Mouse (Mus musculus) midbrain, postnatal 0 days (tissue): ENCODE data around the gene Trp53bp1. TPM values are rescaled to one million over a fixed set of nuclear protein-coding genes. Genes with fewer than 3 reads are reported as not detected.

ENCODE experiments used
- ATAC-seq: fragments of 200-750 bp; cut with Nextera tagmentation; 2 replicates; pipeline ENCODE4 v1.8.0; 2017; ENCODE audit warnings: moderate number of reproducible peaks, mild to moderate bottlenecking, moderate TSS enrichment, moderate library complexity; ENCODE audit not compliant: low FRiP score
- DNase-seq: peaks from one replicate; pipeline ENCODE4 v3.0.0-alpha.2; 2015; ENCODE audit warnings: low spot score
- H3K27ac ChIP-seq: fragments of 300-500 bp; sonication (generic); 2 replicates; pipeline ENCODE4 v1.5.1; 2014; ENCODE audit warnings: low read depth, mild to moderate bottlenecking, low read length, mixed read lengths
- H3K27me3 ChIP-seq: fragments of 300-500 bp; sonication (generic); 2 replicates; pipeline ENCODE4 v1.6.1; 2014; ENCODE audit warnings: low read length, control low read depth, mixed read lengths; ENCODE audit not compliant: insufficient read depth
- H3K36me3 ChIP-seq: fragments of 300-500 bp; sonication (generic); 2 replicates; pipeline ENCODE4 v1.6.1; 2014; ENCODE audit warnings: low read length, control low read depth, mixed read lengths; ENCODE audit not compliant: insufficient read depth
- H3K4me1 ChIP-seq: fragments of 300-500 bp; sonication (generic); 2 replicates; pipeline ENCODE4 v1.6.1; 2014; ENCODE audit warnings: mild to moderate bottlenecking, control low read depth, antibody characterized with exemption, low read length, mixed read lengths; ENCODE audit not compliant: insufficient read depth
- H3K4me2 ChIP-seq: fragments of 300-500 bp; sonication (generic); 2 replicates; pipeline ENCODE4 v1.6.1; 2014; ENCODE audit warnings: low read depth, mild to moderate bottlenecking, low read length, mixed read lengths; ENCODE audit not compliant: poor library complexity, severe bottlenecking
- H3K4me3 ChIP-seq: fragments of 300-500 bp; sonication (generic); 2 replicates; pipeline ENCODE4 v1.5.1; 2014; ENCODE audit warnings: low read depth, mild to moderate bottlenecking, low read length, moderate library complexity
- H3K9ac ChIP-seq: fragments of 300-500 bp; sonication (generic); replicated peaks from 2 replicates; pipeline ENCODE4 v1.6.1; 2014; ENCODE audit warnings: mild to moderate bottlenecking, low read length, moderate library complexity, mixed read lengths; ENCODE audit not compliant: poor library complexity, severe bottlenecking
- H3K9me3 ChIP-seq: fragments of 300-500 bp; sonication (generic); 2 replicates; pipeline ENCODE4 v1.6.1; 2016; ENCODE audit warnings: low read length, control low read depth
- CTCF ChIP-seq: IDR thresholded peaks from 2 replicates; pipeline ENCODE4 v1.5.1; 2016; ENCODE audit warnings: antibody characterized with exemption, mild to moderate bottlenecking
- WGBS: fragments of 180-500 bp; shearing (Covaris S2); extraction: QIAGEN DNeasy Blood & Tissue Kit; methylation state at CpG from one replicate; pipeline ENCODE4 v1.1.7; 2014; 5-methylcytosine and 5-hydroxymethylcytosine counted together
- polyA plus RNA-seq: library from polyadenylated mRNA; unstranded; fragments of >200 nt; fragmentation: Nextera tagmentation; extraction: Ambion mirVana; gene quantifications from 2 replicates; pipeline ENCODE4 v1.2.1, GENCODE M21; 2015
- total RNA-seq: library from RNA; depleted of rRNA; stranded (reverse); fragments of >200 nt; gene quantifications from 2 replicates; pipeline ENCODE4 v1.2.3, GENCODE M21; 2014; rRNA removed

Trp53bp1 gene
- total RNA-seq (262 and 292 TPM in 2 replicates), polyA plus RNA-seq (90.3 and 93.3 TPM in 2 replicates)

- ATAC-seq: peak; percentile 99
- under 1% methylated on average over 37 of the region's 37 CpGs for WGBS
These were observed at the start of gene Trp53bp1 for GRCm38 (mm10) chr2:121271236-121271927. Gene Trp53bp1, minus strand, starts transcription at chr2:121271407.

GRCm38 (mm10) chr2:121316278-121316677 is 45.1 kb upstream of the Trp53bp1 start:
- no peak for TF ChIP-seq CTCF
- ATAC-seq: no peak
- no peak for DNase-seq

More at GRCm38 (mm10) chr2:121271236-121271927, at the start of gene Trp53bp1:
- Histone ChIP-seq H3K4me1 (peaks cover 18% of the 10 kb centered on the region), H3K27me3 (no peaks in the 10 kb centered on the region), H3K36me3 (peaks cover 9% of the 10 kb centered on the region), H3K4me3 (peak within 1 kb of the TSS; percentile 61), H3K9ac (peak within 1 kb of the TSS; percentile 90), H3K9me3 (no peaks in the 10 kb centered on the region), H3K4me2 (peak within 1 kb of the TSS; percentile 66), H3K27ac (peak within 1 kb of the TSS; percentile 92)
- DNase-seq: peak; percentile 97
- TF ChIP-seq CTCF: 0 out of 2 replicates have a peak, but pooled peaks have one; percentile 1

DNA sequence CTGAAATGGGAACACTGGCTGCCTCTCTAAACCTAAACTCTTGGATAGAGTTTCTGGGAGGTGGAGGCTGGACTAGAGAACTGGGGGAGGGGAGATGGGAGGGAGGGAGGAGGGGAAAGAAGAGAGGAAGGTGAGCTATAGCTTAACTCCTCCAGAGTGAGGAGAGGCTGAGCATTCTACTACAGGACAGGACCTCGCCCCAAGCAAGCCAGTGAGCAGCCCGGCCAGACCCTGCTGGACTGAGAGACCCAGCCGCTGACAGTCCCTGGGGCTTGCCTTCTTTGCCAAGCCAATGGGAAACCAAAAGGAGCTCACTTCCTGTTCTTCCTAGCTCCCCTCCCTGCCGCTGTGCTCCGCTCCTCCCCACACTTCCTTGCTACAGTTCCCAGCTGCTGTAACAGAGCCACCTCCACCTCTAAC is 37.8 kb upstream of the Trp53bp1 start:
- Histone ChIP-seq H3K4me3 (no peak overlapping the region), H3K4me2 (no peak overlapping the region), H3K36me3 (peaks cover 57% of the 10 kb centered on the region), H3K9ac (no peak overlapping the region), H3K9me3 (no peaks in the 10 kb centered on the region), H3K27me3 (no peaks in the 10 kb centered on the region), H3K27ac (no peak overlapping the region), H3K4me1 (no peaks in the 10 kb centered on the region)
- WGBS: 35% methylated on average over 5 of the region's 5 CpGs
- ATAC-seq (no peak), DNase-seq (no peak)
- no peak for TF ChIP-seq CTCF

More at GRCm38 (mm10) chr2:121316278-121316677, 45.1 kb upstream of the Trp53bp1 start:
- H3K4me3 ChIP-seq: no peak overlapping the region
- H3K36me3 ChIP-seq: peaks cover 25% of the 10 kb centered on the region
- H3K27me3 ChIP-seq: no peaks in the 10 kb centered on the region
- H3K9me3 ChIP-seq: no peaks in the 10 kb centered on the region
- H3K27ac ChIP-seq: no peak overlapping the region
- no peak overlapping the region for H3K9ac ChIP-seq
- no peak overlapping the region for H3K4me2 ChIP-seq
- H3K4me1 ChIP-seq: no peaks in the 10 kb centered on the region
- 81% methylated on average over 8 of the region's 8 CpGs for WGBS

GRCm38 (mm10) chr2:121300036-121300435 is 28.8 kb upstream of the Trp53bp1 start:
- H3K4me1 ChIP-seq: peaks cover 9% of the 10 kb centered on the region; the same call in 1 of the 2 replicates
- no peak overlapping the region for H3K4me3 ChIP-seq
- 86% methylated on average over 10 of the region's 10 CpGs for WGBS
- peaks cover 61% of the 10 kb centered on the region for H3K36me3 ChIP-seq
- no peak overlapping the region for H3K27ac ChIP-seq
- ATAC-seq: no peak
- no peak overlapping the region for H3K9ac ChIP-seq
- TF ChIP-seq CTCF: no peak
- no peak for DNase-seq
- H3K9me3 ChIP-seq: no peaks in the 10 kb centered on the region
- H3K27me3 ChIP-seq: no peaks in the 10 kb centered on the region
- H3K4me2 ChIP-seq: no peak overlapping the region

GRCm38 (mm10) chr2:121299471-121299870 is 28.3 kb upstream of the Trp53bp1 start:
- ATAC-seq (no peak), DNase-seq (no peak)
- Histone ChIP-seq H3K27me3 (no peaks in the 10 kb centered on the region), H3K9ac (no peak overlapping the region), H3K36me3 (peaks cover 55% of the 10 kb centered on the region), H3K4me3 (no peak overlapping the region), H3K4me1 (peaks cover 10% of the 10 kb centered on the region), H3K27ac (no peak overlapping the region), H3K4me2 (no peak overlapping the region), H3K9me3 (no peaks in the 10 kb centered on the region)
- 94% methylated on average over 17 of the region's 17 CpGs for WGBS
- no peak for TF ChIP-seq CTCF

- 0 out of 2 replicates have a peak overlapping the region, but pooled peaks have one; percentile 81 for H3K9ac ChIP-seq
- H3K4me3 ChIP-seq: no peak overlapping the region
- DNase-seq (no peak), ATAC-seq (no peak)
- no peaks in the 10 kb centered on the region for H3K27me3 ChIP-seq
- peak overlapping the region; percentile 82 for H3K4me2 ChIP-seq
- peaks cover 44% of the 10 kb centered on the region for H3K36me3 ChIP-seq
- no peak for TF ChIP-seq CTCF
- no peak overlapping the region for H3K27ac ChIP-seq
- 4% methylated on average over 8 of the region's 8 CpGs for WGBS
- H3K9me3 ChIP-seq: no peaks in the 10 kb centered on the region
- peaks cover 19% of the 10 kb centered on the region for H3K4me1 ChIP-seq
These were observed 26.9 kb upstream of the Trp53bp1 start for GRCm38 (mm10) chr2:121298131-121298530.
